Mouse (Mus musculus): ENCODE measurements around the gene Nqo2. TPM values are rescaled to one million over a fixed set of nuclear protein-coding genes. Genes with fewer than 3 reads are reported as not detected.

Gene Nqo2
- total and polyA plus RNA-seq, 3 experiments: 14.4 to 45.4 (median 38.0) TPM

DNA sequence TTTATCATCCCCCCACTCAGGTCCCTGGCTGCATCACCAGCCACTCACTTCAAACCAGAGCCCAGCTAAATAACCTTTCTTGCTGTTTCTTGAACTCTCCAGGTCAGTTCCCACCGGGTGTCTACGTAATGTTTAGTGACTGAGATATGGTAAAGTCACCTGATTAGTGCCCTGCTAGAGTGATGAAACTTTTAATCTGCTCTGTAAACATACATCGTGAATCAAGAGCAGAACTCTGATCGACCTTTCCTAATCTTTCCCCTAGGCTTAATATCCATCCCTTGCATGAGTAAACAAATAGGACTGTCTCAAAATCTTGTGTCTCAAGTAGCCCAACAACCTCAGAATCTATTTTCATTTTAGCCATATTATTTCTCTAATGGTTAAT is 1.5 kb downstream of the Nqo2 start:
- Histone ChIP-seq H3K27me3 (ENCODE audit: control insufficient read depth, insufficient read depth, low read length) (no peaks in the 10 kb centered on the region), H3K9ac (ENCODE audit: low read depth, low read length) (no peak overlapping the region), H3K4me1 (ENCODE audit: control insufficient read depth, insufficient read depth, low read length) (peaks cover 10% of the 10 kb centered on the region), H3K27ac (peak overlapping the region; percentile 90; the same call in 1 of the 2 replicates), H3K79me2 (replicated peaks; ENCODE audit: control insufficient read depth, insufficient read depth, low read length) (no peaks in the 10 kb centered on the region), H3K4me3 (peak overlapping the region; percentile 64; the same call in 1 of the 2 replicates), H3K36me3 (ENCODE audit: control insufficient read depth, insufficient read depth, low read length) (peaks cover 9% of the 10 kb centered on the region)
- TF ChIP-seq CTCF (IDR thresholded peaks at IDR 0.05) (no peak), EP300 (IDR thresholded peaks at IDR 0.05; ENCODE audit: insufficient read depth, low read depth, low read length) (no peak), POLR2A (IDR thresholded peaks at IDR 0.05; ENCODE audit: insufficient read depth, low read depth, low read length) (no peak)
- intact Hi-C loops (cut with DNase I): no loop called here
- DNase-seq: no peak
- WGBS: 26% methylated on average over 4 of the region's 4 CpGs

DNA sequence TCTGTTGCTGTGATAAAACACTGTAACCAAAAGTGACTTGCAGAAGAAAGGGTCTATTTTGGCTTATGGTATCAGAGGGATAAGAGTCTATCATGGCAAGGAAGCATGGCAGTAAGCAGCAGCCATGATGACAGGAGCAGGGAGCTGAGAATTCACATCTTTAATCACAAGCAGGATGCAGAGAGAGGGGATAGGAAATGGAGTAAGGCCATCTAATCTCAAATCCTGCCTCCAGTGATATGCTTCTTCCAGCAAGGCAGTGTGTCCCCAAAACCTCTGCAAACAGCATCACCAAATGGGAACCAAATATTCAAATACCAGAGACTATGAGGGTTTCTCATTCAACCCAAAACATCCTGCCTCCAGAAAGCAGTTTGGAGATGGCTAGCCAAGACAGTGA is 2.1 kb downstream of the Nqo2 start:
- TF ChIP-seq CTCF (IDR thresholded peaks at IDR 0.05) (no peak), EP300 (IDR thresholded peaks at IDR 0.05; ENCODE audit: insufficient read depth, low read depth, low read length) (no peak), POLR2A (IDR thresholded peaks at IDR 0.05; ENCODE audit: insufficient read depth, low read depth, low read length) (no peak)
- no peak for DNase-seq
- no peak overlapping the region for H3K9ac ChIP-seq (ENCODE audit: low read depth, low read length)
- intact Hi-C loops (cut with DNase I): no loop called here
- H3K36me3 ChIP-seq (ENCODE audit: control insufficient read depth, insufficient read depth, low read length): peaks cover 9% of the 10 kb centered on the region
- peaks cover 10% of the 10 kb centered on the region for H3K4me1 ChIP-seq (ENCODE audit: control insufficient read depth, insufficient read depth, low read length)
- no peaks in the 10 kb centered on the region for H3K27me3 ChIP-seq (ENCODE audit: control insufficient read depth, insufficient read depth, low read length)
- no peak overlapping the region for H3K4me3 ChIP-seq
- no peak overlapping the region for H3K27ac ChIP-seq
- no peaks in the 10 kb centered on the region for H3K79me2 ChIP-seq (replicated peaks; ENCODE audit: control insufficient read depth, insufficient read depth, low read length)

DNA sequence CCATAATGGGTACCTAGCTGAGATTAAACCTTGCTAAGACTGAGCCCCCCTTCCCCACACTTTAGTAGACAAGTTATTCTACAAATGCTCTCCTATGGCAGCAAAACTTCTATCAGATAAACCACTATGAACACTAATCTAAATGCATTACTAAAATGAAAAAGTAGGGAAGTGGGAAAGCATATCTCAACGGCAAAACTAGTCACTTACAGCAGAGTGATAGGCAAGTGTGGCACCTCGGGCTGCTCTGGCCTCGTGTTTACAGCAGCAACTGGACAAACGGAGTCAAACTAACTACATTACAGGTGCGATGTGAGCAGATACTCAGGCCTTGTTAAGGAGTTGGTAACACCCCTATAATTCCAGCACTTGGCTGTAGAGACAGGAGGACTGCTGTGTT is 25.1 kb downstream of the Nqo2 start:
- intact Hi-C loops (cut with DNase I): no loop called here

DNA sequence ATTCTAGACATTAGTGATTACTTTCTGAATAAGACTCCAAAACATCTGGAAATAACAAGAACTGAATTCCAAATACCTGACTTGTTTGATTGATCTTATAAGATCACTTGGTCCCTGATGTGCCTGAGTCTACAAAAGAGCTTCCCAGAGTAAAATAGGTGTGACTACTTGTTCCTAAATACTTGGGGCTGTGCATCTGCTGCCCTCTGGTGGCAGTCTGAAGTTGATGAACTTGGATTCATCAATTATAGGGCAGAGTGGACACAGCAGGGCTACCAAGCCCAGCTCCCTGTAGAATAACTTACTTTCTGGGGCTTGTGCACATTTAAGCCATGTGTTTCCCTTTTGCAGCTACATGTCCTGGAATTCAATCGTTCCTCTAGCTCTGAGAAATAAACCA is 30.7 kb downstream of the Nqo2 start:
- H3K36me3 ChIP-seq (ENCODE audit: control insufficient read depth, insufficient read depth, low read length): no peaks in the 10 kb centered on the region
- peak; percentile 72 to 77 for DNase-seq
- H3K4me1 ChIP-seq (ENCODE audit: control insufficient read depth, insufficient read depth, low read length): no peaks in the 10 kb centered on the region
- H3K27ac ChIP-seq: no peak overlapping the region
- H3K27me3 ChIP-seq (ENCODE audit: control insufficient read depth, insufficient read depth, low read length): no peaks in the 10 kb centered on the region
- intact Hi-C loops (cut with DNase I): loop anchor here (1.0 kb wide), 1 partner anchor 38 kb away; no protein-coding TSS in a partner anchor
- no peak overlapping the region for H3K9ac ChIP-seq (ENCODE audit: low read depth, low read length)
- 21% methylated on average over 1 of the region's 1 CpGs for WGBS
- no peak overlapping the region for H3K4me3 ChIP-seq
- H3K79me2 ChIP-seq (replicated peaks; ENCODE audit: control insufficient read depth, insufficient read depth, low read length): no peaks in the 10 kb centered on the region
- TF ChIP-seq EP300 (IDR thresholded peaks at IDR 0.05; ENCODE audit: insufficient read depth, low read depth, low read length) (no peak), POLR2A (IDR thresholded peaks at IDR 0.05; ENCODE audit: insufficient read depth, low read depth, low read length) (no peak), CTCF (IDR thresholded peaks at IDR 0.05) (no peak; the same call in 1 of the 2 replicates)

More for the DNA sequence above, 25.1 kb downstream of the Nqo2 start:
- H3K4me3 ChIP-seq: no peak overlapping the region
- no peak overlapping the region for H3K9ac ChIP-seq (ENCODE audit: low read depth, low read length)
- TF ChIP-seq EP300 (IDR thresholded peaks at IDR 0.05; ENCODE audit: insufficient read depth, low read depth, low read length) (no peak), POLR2A (IDR thresholded peaks at IDR 0.05; ENCODE audit: insufficient read depth, low read depth, low read length) (no peak), CTCF (IDR thresholded peaks at IDR 0.05) (no peak)
- DNase-seq: no peak
- H3K27me3 ChIP-seq (ENCODE audit: control insufficient read depth, insufficient read depth, low read length): no peaks in the 10 kb centered on the region
- no peak overlapping the region for H3K27ac ChIP-seq
- H3K4me1 ChIP-seq (ENCODE audit: control insufficient read depth, insufficient read depth, low read length): no peaks in the 10 kb centered on the region
- no peaks in the 10 kb centered on the region for H3K79me2 ChIP-seq (replicated peaks; ENCODE audit: control insufficient read depth, insufficient read depth, low read length)
- 86% methylated on average over 5 of the region's 5 CpGs for WGBS
- peaks cover 1% of the 10 kb centered on the region; the same call in 1 of the 2 replicates for H3K36me3 ChIP-seq (ENCODE audit: control insufficient read depth, insufficient read depth, low read length)

DNA sequence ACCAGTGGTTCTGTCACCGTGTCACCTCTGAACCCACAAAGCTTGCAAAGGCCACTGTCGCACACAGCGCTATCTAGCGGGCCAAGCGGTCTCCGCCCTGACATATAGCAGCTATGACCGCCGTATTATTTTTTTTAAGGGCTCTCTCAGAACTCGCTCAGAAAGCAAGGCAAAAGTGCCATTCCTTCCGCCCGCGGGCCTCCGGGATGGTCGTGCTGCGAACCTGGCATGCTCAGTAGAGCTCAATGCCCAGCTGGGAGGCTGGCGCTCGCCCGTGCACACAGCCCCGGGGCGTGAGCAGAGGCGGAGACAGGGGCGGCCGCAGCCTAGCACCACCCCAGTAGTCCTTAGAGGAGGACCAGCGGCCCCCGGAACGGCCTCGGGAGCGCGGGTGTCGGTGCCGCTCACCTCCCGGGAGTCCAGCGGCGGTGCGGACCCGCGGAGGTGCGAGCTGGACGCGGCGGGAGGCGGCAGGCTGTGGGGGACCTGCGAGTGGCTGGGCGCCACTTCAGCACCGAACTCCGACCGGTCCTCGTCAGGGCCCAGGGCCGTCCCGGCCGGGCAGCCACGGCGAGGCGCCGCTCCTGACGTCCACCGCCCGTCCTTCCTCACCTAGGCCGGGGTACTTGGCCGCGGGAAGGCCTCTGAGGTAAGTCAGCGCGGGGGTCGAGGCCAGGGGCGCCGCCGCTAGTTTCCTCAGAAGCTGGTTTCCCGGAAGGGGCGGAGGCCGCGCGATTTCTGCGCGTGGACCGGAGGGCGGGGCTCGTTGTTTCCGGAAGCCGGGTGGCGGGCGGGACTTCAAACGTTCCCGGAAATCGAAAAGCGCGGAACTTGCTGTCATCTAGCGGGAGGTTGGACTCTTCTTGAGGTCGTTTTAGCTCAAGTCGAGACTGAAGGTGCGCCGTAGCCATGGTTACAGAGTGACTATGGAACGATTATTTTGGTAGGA is 37.8 kb downstream of the Nqo2 start, which contains the start of the genes Ripk1 and Serpinb6a:
Gene Ripk1, plus strand, starts transcription at position 306 of the 949 bp plus-strand sequence.
Gene Serpinb6a, minus strand, starts transcription at position 737 of the 949 bp plus-strand sequence.
- H3K27me3 ChIP-seq (ENCODE audit: control insufficient read depth, insufficient read depth, low read length): no peaks in the 10 kb centered on the region
- peak within 1 kb of the TSS; percentile 97 for H3K9ac ChIP-seq (ENCODE audit: low read depth, low read length)
- H3K27ac ChIP-seq: peak within 1 kb of the TSS; percentile 95
- DNase-seq: peak; percentile 94 to 95
- TF ChIP-seq EP300 (IDR thresholded peaks at IDR 0.05; ENCODE audit: insufficient read depth, low read depth, low read length) (no peak), POLR2A (IDR thresholded peaks at IDR 0.05; ENCODE audit: insufficient read depth, low read depth, low read length) (peak; percentile 71; the same call in 1 of the 2 replicates), CTCF (IDR thresholded peaks at IDR 0.05) (peak; percentile 67)
- peaks cover 4% of the 10 kb centered on the region for H3K79me2 ChIP-seq (replicated peaks; ENCODE audit: control insufficient read depth, insufficient read depth, low read length)
- WGBS: under 1% methylated on average over 92 of the region's 92 CpGs
- peak within 1 kb of the TSS; percentile 83 for H3K4me3 ChIP-seq
- peaks cover 6% of the 10 kb centered on the region for H3K4me1 ChIP-seq (ENCODE audit: control insufficient read depth, insufficient read depth, low read length)
- intact Hi-C loops (cut with DNase I): loop anchor here (1.0 kb wide), 1 partner anchor 32 kb away; no protein-coding TSS in a partner anchor
- H3K36me3 ChIP-seq (ENCODE audit: control insufficient read depth, insufficient read depth, low read length): peaks cover 10% of the 10 kb centered on the region
